Mouse (Mus musculus) heart, adult 2 months (tissue): ENCODE measurements at regions not wholly inside any gene's neighbourhood (a gene's known extent, or its start where the extent isn't known, plus 50 kb on each side); places are given as distances from the start of the nearest gene placed in this dataset.

ENCODE experiments used
- CTCF ChIP-seq: fragments of 200-600 bp; IDR thresholded peaks from 2 replicates; pipeline ENCODE4 v1.8.1; 2022; ENCODE audit warnings: antibody characterized with exemption, mild to moderate bottlenecking, moderate library complexity
- POLR2A ChIP-seq: fragments of 200-500 bp; IDR thresholded peaks from 2 replicates; pipeline ENCODE4 v1.6.1; 2011; ENCODE audit warnings: mild to moderate bottlenecking, low read depth, low read length, control low read depth; ENCODE audit not compliant: insufficient read depth

- TF ChIP-seq POLR2A (no peak), CTCF (no peak)
These were observed 129.2 kb upstream of the Emcn start for GRCm38 (mm10) chr3:137211667-137212066.
